Mouse (Mus musculus): Measurements from ENCODE around the gene Fbln1. TPM values are rescaled to one million over a fixed set of nuclear protein-coding genes. Genes with fewer than 3 reads are reported as not detected.

The Fbln1 gene
- total and polyA plus RNA-seq, 2 experiments: 0.83 to 1.4 TPM

DNA sequence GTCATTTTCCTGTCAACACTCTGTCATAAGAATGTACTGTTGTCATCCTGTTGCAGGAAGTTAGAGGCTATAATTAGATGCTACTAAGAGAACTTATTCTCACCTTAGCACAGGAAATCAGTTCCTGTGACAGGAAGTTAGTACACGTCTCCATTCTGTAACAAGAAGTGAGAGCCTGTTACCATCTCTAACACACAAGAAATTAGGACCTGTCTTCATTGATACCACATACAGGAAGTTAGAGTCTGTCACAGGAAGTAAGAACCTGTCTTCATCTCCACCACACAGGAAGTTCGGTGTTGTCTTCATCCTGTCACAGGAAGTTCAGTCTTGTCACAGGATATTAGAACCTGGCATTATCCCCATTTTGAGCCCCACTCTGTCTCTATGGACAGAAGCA, 44.7 kb downstream of the Fbln1 start:
- Histone ChIP-seq H3K4me3 (ENCODE audit: insufficient read depth, low read depth, low read length) (no peak overlapping the region), H3K4me1 (ENCODE audit: control insufficient read depth, insufficient read depth, low read length) (no peaks in the 10 kb centered on the region), H3K27me3 (ENCODE audit: control insufficient read depth, insufficient read depth, low read length) (no peaks in the 10 kb centered on the region), H3K36me3 (ENCODE audit: control insufficient read depth, insufficient read depth, low read length) (no peaks in the 10 kb centered on the region), H3K27ac (replicated peaks; ENCODE audit: insufficient read depth, low read depth, low read length) (no peak overlapping the region), H3K79me2 (ENCODE audit: control insufficient read depth, insufficient read depth, low read length) (no peaks in the 10 kb centered on the region), H3K9ac (ENCODE audit: low read depth, low read length) (no peak overlapping the region)
- 81% methylated on average over 2 of the region's 2 CpGs for WGBS
- TF ChIP-seq POLR2A (IDR thresholded peaks at IDR 0.05; ENCODE audit: extremely low read depth, insufficient read depth, low read length) (no peak), CTCF (IDR thresholded peaks at IDR 0.05; ENCODE audit: low read depth, low read length) (no peak)
- no peak for DNase-seq (ENCODE audit: extremely low read depth, low read depth, low spot score)

DNA sequence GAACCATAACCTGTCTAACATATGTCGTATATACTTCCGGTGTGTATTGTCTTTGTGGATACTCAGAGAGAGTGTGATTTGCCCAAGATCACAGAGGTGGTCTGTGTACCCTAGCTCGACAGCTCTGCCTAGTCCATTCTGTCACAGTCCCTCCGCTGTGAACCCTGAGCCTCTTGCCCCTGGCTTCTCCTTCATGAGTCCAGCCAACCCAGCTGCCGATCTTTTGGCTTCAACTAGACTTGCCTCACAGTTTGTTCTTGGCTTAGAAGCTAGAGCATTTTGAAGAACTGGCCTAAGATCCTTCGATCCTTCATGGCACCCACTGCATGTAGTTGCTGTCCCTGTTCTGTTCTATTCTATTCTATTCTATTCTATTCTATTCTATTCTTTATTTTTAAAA, 46.7 kb downstream of the Fbln1 start:
- Histone ChIP-seq H3K27ac (replicated peaks; ENCODE audit: insufficient read depth, low read depth, low read length) (no peak overlapping the region), H3K36me3 (ENCODE audit: control insufficient read depth, insufficient read depth, low read length) (no peaks in the 10 kb centered on the region), H3K79me2 (ENCODE audit: control insufficient read depth, insufficient read depth, low read length) (no peaks in the 10 kb centered on the region), H3K27me3 (ENCODE audit: control insufficient read depth, insufficient read depth, low read length) (no peaks in the 10 kb centered on the region), H3K9ac (ENCODE audit: low read depth, low read length) (no peak overlapping the region), H3K4me1 (ENCODE audit: control insufficient read depth, insufficient read depth, low read length) (no peaks in the 10 kb centered on the region), H3K4me3 (ENCODE audit: insufficient read depth, low read depth, low read length) (no peak overlapping the region)
- DNase-seq (ENCODE audit: extremely low read depth, low read depth, low spot score): no peak
- WGBS: 92% methylated on average over 6 of the region's 6 CpGs
- TF ChIP-seq POLR2A (IDR thresholded peaks at IDR 0.05; ENCODE audit: extremely low read depth, insufficient read depth, low read length): no peak
- TF ChIP-seq CTCF (IDR thresholded peaks at IDR 0.05; ENCODE audit: low read depth, low read length): no peak

DNA sequence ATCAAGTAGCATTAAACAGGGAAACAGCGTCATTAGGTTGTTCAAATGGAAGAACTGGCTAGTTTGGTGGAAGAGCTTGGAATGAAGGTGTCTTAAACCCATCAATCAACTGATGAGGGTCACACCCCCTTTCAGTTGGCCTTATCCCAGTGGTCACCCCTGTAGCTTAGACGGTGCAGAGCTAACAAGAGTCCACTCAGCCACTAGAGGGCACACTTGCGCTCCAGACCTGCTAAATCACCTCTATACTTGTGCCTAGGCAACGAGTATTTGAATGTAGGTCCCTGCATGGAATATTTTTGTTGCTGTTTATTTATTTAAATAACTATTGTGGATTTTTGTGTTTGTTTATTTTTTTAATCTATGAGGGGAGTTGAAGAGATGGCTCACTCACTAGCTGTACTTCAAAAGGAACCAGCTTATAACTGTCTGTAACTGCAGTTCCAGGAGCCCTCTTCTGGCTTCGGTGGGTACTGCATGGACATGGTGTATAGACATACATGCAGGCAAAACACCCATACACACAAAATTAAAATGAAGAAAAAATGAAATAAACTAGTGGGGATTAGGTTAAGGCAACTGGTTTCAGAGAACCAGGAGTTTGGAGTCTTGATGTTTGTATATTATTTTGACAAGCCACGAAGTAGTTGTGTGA, 52.2 kb downstream of the Fbln1 start:
- no peak overlapping the region for H3K9ac ChIP-seq (ENCODE audit: low read depth, low read length)
- H3K4me1 ChIP-seq (ENCODE audit: control insufficient read depth, insufficient read depth, low read length): no peaks in the 10 kb centered on the region
- H3K27ac ChIP-seq (replicated peaks; ENCODE audit: insufficient read depth, low read depth, low read length): no peak overlapping the region
- H3K4me3 ChIP-seq (ENCODE audit: insufficient read depth, low read depth, low read length): no peak overlapping the region
- H3K27me3 ChIP-seq (ENCODE audit: control insufficient read depth, insufficient read depth, low read length): no peaks in the 10 kb centered on the region
- 76% methylated on average over 6 of the region's 6 CpGs for WGBS
- TF ChIP-seq POLR2A (IDR thresholded peaks at IDR 0.05; ENCODE audit: extremely low read depth, insufficient read depth, low read length) (no peak), CTCF (IDR thresholded peaks at IDR 0.05; ENCODE audit: low read depth, low read length) (peak; percentile 31; the same call in 1 of the 2 replicates)
- no peaks in the 10 kb centered on the region for H3K79me2 ChIP-seq (ENCODE audit: control insufficient read depth, insufficient read depth, low read length)
- H3K36me3 ChIP-seq (ENCODE audit: control insufficient read depth, insufficient read depth, low read length): no peaks in the 10 kb centered on the region
- peak; percentile 33 for DNase-seq (ENCODE audit: extremely low read depth, low read depth, low spot score)

DNA sequence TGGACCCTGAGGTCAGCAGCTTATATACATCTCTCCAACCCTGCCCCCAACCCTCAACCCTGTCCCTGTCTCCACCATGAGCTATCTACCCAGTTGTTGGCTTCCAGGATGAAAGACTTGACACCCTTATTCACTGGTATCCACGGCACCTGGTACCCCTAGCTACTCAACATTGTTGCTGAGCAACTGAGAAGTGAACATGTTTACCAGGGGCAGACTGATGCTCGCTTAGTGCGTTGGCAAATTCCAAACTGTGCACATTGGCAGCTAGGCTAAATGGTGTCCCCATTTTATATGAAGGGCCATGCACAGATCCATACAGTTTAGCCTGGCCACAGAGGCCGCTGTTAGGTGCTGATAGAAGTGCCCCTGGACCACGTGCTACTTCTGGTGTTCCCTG, 57.1 kb downstream of the Fbln1 start:
- no peak for DNase-seq (ENCODE audit: extremely low read depth, low read depth, low spot score)
- no peaks in the 10 kb centered on the region for H3K27me3 ChIP-seq (ENCODE audit: control insufficient read depth, insufficient read depth, low read length)
- TF ChIP-seq POLR2A (IDR thresholded peaks at IDR 0.05; ENCODE audit: extremely low read depth, insufficient read depth, low read length) (no peak), CTCF (IDR thresholded peaks at IDR 0.05; ENCODE audit: low read depth, low read length) (no peak)
- H3K4me3 ChIP-seq (ENCODE audit: insufficient read depth, low read depth, low read length): no peak overlapping the region
- no peak overlapping the region for H3K27ac ChIP-seq (replicated peaks; ENCODE audit: insufficient read depth, low read depth, low read length)
- H3K79me2 ChIP-seq (ENCODE audit: control insufficient read depth, insufficient read depth, low read length): no peaks in the 10 kb centered on the region
- WGBS: 86% methylated on average over 5 of the region's 5 CpGs
- no peak overlapping the region for H3K9ac ChIP-seq (ENCODE audit: low read depth, low read length)
- H3K4me1 ChIP-seq (ENCODE audit: control insufficient read depth, insufficient read depth, low read length): no peaks in the 10 kb centered on the region
- H3K36me3 ChIP-seq (ENCODE audit: control insufficient read depth, insufficient read depth, low read length): no peaks in the 10 kb centered on the region

DNA sequence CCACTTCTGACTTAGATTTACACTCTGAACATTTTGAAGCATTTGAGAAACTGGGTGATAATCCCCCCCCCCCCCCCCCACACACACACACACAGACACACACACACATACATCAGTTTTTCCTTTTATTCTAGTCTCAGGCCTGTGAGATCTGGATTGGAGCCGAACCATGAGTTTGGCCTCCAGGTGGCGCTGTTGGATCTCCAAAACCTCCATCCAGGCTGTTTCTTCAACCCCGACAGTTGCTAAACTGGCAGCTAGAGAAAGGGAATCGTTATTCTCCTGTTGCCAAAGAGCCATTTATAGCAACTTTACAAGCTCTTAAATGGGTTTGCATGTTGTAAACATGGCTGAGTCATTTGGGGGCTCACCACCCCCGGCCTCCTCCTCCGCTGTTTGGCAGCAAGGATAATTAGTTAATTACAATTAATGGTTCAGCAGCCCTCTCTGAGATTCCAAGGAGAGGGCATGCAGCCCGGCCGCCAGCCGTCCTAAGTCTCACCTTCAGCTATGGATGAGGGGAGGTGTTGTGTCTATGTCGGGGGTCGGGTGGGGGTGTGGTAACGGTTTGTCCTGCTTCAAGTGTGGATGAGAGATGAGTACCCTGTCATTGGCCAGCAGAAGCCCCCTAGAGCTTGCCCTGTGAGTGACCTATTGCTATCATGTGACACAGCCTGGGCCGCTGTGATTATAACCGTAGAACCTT, 61.1 kb downstream of the Fbln1 start:
- no peak overlapping the region for H3K4me3 ChIP-seq (ENCODE audit: insufficient read depth, low read depth, low read length)
- DNase-seq (ENCODE audit: extremely low read depth, low read depth, low spot score): peak; percentile 59
- WGBS: 47% methylated on average over 14 of the region's 14 CpGs

DNA sequence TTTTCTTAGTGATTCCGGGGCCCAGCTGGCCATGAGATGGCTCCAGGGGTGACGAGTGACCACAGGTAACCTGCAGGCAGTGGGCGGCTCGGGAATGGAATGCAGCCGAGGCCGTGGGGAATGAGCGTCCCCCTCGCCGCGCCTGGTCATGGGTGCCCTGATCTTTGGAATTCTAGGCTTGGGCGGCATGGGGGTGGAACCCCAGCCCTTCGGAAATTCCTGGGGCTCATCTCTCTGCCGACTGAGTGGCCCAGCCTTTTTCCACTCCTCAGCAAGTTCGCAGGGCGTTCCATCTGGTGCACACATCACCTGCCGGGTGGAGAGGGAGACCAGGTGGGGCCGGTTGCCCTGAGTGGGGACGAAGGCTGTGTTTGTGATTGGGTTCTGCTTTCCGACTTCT, 62.1 kb downstream of the Fbln1 start:
- H3K79me2 ChIP-seq (ENCODE audit: control insufficient read depth, insufficient read depth, low read length): no peaks in the 10 kb centered on the region
- H3K4me1 ChIP-seq (ENCODE audit: control insufficient read depth, insufficient read depth, low read length): no peaks in the 10 kb centered on the region
- H3K27ac ChIP-seq (replicated peaks; ENCODE audit: insufficient read depth, low read depth, low read length): no peak overlapping the region
- H3K4me3 ChIP-seq (ENCODE audit: insufficient read depth, low read depth, low read length): no peak overlapping the region
- DNase-seq (ENCODE audit: extremely low read depth, low read depth, low spot score): no peak
- H3K36me3 ChIP-seq (ENCODE audit: control insufficient read depth, insufficient read depth, low read length): no peaks in the 10 kb centered on the region
- no peak overlapping the region for H3K9ac ChIP-seq (ENCODE audit: low read depth, low read length)
- WGBS: 89% methylated on average over 19 of the region's 19 CpGs
- TF ChIP-seq CTCF (IDR thresholded peaks at IDR 0.05; ENCODE audit: low read depth, low read length) (no peak), POLR2A (IDR thresholded peaks at IDR 0.05; ENCODE audit: extremely low read depth, insufficient read depth, low read length) (no peak)
- no peaks in the 10 kb centered on the region for H3K27me3 ChIP-seq (ENCODE audit: control insufficient read depth, insufficient read depth, low read length)

More for the DNA sequence above, 61.1 kb downstream of the Fbln1 start:
- no peak overlapping the region for H3K9ac ChIP-seq (ENCODE audit: low read depth, low read length)
- H3K79me2 ChIP-seq (ENCODE audit: control insufficient read depth, insufficient read depth, low read length): no peaks in the 10 kb centered on the region
- H3K4me1 ChIP-seq (ENCODE audit: control insufficient read depth, insufficient read depth, low read length): no peaks in the 10 kb centered on the region
- TF ChIP-seq POLR2A (IDR thresholded peaks at IDR 0.05; ENCODE audit: extremely low read depth, insufficient read depth, low read length): no peak
- peak; percentile 81 for TF ChIP-seq CTCF (IDR thresholded peaks at IDR 0.05; ENCODE audit: low read depth, low read length)
- no peaks in the 10 kb centered on the region for H3K27me3 ChIP-seq (ENCODE audit: control insufficient read depth, insufficient read depth, low read length)
- no peak overlapping the region for H3K27ac ChIP-seq (replicated peaks; ENCODE audit: insufficient read depth, low read depth, low read length)
- no peaks in the 10 kb centered on the region for H3K36me3 ChIP-seq (ENCODE audit: control insufficient read depth, insufficient read depth, low read length)
